Mouse (Mus musculus) v-Abl transformed pro-B cells (cell line): Measurements from ENCODE around the gene Eipr1.
"Not testable (repeated sequence)": the region's sequence is repeated elsewhere in the genome, so short reads cannot be mapped to it uniquely, and the experiment has no call there.

ENCODE experiments used
- in situ Hi-C, 2 experiments: fragments of 400-800 bp; cut with MboI; formaldehyde crosslinking; loops; one replicate each; pipeline ENCODE4 v1.15.1; 2025; ENCODE audit not compliant: unreplicated experiment in 2 of 2

Gene Eipr1

DNA sequence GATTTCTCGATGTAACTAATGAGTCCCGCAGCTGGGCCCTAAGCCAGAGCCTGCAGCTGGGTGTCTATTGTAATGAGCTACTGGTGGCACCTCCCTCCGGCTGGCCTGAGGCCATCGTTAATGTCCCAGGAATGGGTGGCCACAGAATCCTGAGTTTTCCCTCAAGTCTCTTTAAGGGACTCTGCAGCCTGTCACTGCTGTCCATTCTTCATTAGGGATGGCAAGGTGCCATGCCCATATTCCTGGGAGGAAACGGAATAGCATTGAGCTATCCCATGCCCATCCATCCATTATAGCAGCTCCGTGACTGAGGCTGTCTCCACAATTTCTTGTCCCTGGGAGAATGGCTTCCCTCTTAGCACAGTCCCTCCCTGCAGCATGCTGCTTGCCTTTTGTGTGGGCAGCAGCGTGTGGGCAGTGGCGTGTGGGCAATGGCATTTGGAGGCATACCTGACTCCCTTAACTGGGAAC is 123.2 kb downstream of the Eipr1 start:
- in situ Hi-C loops = no loop called here

DNA sequence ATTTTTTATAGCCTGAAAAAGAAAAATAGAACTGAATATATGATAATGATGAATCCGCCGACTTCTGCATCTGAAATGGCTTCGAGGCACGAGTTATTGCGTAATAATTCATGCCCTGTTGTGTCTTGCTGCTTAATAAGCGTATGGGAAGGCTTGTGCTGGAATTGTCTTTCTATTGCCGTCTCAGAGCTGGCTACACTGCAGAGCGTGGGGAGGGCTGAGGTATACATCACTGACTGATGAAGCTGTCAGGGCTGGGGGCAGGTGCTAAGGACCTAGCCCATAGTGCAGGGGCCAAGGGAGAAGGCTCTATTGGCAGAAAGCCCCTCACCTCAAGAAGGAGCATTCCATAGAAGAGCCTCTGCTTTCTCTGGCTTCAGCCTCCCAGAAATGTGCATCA is 123.9 kb downstream of the Eipr1 start:
- in situ Hi-C loops = no loop called here

DNA sequence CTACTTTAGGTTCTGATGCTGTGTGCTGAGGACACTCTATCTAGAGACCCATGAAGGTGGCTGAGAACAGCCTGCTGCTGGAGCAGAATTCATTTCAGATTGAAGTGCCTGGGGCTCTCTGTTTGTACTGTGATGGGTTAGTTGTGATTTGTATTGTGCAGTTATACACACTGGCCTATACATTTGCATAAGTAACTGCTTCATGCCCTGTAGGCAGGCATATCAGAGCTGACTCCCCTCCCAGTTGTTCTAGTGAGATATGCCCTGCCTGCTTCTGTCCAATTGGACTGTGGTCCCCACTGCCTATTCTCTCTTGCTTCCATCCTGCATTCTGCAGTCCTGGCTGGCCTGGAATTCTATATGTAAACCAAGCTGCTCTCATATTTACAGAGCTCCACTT is 128.9 kb downstream of the Eipr1 start:
- in situ Hi-C loops = no loop called here

DNA sequence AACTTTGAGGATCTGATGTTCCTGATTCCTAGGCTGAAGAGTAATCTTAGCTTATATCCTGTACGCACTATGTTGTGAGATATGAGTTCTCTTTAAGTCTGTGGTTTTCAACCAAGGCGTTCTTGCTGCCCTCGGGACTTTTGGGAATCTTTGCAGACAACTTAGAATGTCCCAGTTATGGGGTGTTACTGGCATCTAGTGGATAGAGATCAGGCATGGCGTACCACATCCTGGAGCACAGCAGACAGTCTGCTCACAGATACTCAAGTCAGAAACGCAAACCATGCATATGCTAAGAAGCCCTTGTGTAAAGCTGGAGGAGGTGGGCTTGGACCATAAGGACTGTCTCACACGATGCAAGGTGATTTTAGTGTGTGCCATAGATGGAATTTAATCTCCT is 136.1 kb downstream of the Eipr1 start:
- in situ Hi-C loops = no loop called here

DNA sequence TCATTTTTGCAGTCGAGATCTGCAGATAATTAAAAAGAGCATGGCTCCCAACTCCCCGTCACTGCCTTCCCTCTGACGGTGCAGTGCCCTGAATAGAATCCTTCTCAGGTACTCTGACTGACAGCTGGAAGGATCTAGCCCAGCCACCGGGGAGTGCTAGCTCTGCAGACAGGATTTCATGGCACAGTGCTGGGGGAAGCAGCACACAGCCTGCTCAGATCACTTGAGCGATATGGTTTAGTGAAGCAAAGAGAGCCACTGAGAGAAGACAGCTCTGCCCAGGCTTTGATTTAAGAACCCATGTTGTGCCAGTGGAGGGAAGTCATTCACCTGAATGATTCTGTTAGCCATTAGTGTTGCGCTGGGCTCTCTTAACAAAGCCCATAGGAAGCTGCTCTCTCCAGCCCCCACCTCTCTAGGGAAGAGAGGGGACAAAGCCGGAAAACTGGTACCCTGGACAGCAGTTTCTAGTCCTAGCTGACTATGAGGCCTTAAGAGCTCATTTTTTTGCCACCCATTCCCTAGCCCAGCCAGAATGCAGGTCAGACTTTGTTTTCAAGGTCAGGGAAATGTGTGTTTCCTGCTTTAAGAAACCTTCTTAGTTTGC is 137.6 kb downstream of the Eipr1 start:
- in situ Hi-C loops = no loop called here

DNA sequence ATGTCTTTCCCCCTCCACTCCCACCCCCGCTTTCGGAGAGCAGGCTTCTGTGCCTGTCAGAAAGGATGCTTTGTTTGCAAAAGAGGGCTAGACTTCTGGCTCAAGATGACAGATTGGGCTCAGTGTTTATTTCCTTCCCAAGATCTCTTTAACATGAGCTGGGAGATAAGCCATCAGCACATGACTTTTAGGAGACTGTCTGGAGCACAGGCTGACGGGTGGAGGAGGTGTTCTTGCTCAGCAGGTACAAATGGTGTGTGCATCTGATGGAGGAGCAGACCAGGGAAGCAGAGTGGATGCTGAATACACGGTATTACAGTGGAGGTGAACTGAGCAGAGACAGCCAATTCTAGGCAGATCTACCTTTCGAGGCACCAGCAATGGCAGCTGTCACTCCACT is 139.9 kb downstream of the Eipr1 start:
- in situ Hi-C loops = no loop called here

DNA sequence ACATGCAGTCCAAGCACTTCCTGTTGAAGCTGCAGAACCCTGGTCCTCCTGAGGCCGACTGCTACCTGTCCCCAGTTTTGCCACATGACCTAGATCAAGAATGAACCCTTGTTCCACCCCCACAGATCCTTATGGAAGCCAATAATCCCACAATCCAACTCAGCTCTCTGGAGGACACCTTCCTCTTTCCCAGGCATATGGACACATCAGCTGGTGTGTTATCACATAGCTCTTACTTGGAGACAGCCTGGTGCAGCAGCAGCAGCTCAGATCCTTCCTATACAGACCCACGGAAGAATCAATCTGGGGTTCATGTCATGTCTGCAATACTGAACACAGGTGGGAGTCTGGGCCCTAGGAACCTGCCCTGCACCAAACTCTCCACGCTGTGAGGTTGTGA is 145.0 kb downstream of the Eipr1 start:
- in situ Hi-C loops = no loop called here

DNA sequence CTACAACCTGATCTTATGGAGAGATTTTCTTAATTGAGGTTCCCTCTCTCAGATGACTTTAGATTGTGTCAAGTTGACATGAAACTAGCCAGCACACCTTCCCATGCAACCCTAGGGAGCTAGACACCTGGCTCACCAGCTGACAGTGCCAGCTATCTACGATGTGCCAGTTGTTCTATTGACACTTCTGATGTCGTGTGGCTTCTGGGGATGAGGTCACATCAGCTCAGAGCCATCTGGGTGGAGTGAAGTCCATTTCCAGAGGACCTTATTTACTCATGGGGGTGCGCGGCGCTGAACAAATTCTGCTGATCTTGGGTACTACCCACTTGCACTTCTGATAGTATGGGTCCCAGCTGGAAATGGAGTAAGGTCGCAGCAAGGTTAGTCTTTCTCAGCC is 146.7 kb downstream of the Eipr1 start:
- in situ Hi-C loops = no loop called here

DNA sequence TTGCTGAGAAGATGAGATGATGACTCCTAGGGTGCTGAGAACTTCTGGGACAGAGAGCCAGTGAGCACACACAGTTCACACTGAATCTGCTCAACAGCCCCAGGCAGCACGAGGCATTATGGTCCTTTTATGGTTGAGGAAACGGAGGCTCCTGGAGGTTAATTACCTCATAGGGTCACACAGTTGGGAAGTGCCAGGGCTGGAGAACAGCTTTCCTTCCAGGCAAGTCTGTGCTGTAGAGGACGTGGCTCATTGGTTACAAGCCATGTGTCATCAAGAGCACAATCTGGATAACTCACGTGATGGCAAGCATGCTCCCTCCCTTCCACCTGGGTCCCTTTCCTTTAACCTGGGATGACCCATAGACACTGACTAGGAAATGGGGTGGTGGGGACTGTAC is 148.1 kb downstream of the Eipr1 start:
- in situ Hi-C loops = no loop called here

DNA sequence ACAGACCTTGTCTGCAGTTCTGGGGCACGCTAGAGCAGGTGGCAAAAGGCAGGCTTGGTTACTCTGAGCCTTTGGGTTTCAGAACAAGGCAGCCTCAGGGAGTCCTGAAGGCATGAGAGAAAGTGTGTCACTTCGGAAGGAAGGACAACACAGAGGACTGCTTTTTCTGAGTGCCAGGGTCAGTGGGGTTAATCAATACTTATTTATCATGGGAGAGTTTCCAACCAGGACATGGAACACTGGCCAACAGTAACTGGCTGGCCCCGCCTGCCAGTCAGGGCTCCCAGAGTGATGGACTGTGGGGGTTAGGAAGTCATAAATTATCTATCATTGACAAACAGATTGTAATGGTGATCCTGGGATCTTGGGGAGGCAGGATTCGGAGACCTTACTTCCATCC is 148.7 kb downstream of the Eipr1 start:
- in situ Hi-C loops = no loop called here

DNA sequence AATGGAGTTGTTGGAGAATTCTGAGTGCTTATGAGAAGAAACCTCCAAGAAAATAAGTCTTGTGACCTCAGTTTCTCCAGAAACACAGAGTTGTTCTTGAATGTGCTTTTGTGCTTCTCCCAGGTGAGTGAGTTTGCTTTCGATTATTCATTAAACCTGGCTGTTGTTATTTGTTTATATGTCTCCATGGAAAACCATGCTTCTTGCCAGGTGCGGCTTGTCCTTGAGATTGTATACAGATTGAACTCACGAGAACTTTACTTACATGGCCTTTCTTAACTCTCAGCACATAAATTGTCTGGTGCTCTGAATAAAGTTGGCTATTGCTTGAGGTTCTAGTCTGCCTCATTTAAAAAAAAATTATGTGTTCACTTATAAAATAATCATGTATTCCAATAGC is 150.5 kb downstream of the Eipr1 start:
- in situ Hi-C loops = no loop called here

DNA sequence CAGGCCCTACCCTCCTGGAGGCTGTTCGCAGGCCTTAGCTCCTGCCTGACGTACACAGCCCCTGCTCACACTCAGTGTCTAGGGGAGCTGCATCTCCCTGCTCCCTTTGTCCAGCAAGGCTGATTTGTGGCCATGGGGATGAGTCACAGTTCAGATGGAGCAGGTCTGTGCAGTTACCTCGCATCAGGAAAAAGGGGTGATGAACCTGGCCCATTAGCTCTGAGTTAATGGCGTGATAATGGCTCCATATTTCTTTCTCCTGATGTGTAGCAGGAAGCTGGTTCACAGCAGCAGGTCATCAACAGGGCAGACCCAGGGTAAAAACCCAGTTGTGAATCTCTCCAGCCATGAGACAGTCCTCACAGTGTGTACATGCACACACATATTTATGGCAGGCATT is 151.5 kb downstream of the Eipr1 start:
- in situ Hi-C loops = no loop called here

DNA sequence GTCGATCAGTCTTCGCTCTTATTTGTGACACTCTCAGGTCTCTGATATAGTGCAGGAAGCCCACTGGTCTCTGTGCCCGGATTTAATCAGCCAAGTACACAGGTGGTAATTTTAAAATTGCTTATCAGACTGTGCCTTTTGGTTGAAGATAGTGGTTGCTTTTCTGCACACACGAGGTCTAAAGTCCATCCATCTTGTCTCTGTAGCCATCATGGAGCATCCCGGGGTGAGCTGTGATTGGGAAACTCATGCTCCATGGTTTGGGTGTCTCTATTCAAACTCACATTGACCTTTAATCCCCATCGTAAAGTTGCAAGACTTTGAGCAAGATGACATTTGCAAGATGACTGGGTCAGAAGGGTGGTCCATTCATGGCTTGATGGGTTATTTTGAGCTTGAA is 153.9 kb downstream of the Eipr1 start:
- in situ Hi-C loops = no loop called here

DNA sequence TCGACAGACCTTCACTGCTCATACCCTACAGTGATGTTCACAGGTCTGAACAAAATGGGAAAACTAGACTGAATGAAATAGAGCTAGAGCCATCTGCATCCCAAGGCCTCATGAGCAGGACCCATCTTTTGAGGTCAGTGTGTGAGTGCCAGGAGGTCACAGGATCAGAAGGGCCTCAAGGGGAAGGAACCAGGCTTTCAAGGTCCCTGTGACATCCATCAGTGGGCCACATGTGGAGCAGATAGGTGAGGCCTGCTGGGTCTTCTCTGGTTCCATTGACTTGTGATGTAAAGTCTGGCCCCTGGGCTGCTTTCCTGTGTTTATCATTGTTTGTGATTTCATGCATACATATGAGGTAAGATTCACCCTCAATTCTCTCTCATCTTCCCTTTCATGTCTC is 154.4 kb downstream of the Eipr1 start:
- in situ Hi-C loops = no loop called here

DNA sequence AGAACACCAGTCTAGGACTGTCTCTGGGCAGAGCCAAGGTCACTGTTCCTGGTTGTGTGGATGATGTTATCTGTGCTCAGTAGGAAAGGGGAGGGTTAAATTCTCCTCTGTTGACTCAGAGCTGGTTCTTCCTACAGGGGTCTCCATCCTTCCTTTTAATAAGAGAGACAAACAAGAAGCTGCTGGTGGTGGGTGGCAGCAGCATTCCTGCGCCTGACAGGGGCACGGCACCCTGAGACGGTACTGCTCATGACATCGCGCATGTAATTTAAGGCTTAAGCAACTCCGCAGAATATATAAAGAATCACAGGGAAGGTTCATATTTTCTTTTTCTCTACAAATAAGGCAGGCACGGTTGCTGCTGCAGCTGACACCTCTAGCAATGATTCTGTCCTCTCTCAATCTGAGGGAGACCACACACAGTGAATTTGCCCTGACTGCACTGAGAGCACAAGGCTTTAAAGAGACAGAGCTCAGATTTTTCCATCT is 155.2 kb downstream of the Eipr1 start:
- in situ Hi-C loops = no loop called here

DNA sequence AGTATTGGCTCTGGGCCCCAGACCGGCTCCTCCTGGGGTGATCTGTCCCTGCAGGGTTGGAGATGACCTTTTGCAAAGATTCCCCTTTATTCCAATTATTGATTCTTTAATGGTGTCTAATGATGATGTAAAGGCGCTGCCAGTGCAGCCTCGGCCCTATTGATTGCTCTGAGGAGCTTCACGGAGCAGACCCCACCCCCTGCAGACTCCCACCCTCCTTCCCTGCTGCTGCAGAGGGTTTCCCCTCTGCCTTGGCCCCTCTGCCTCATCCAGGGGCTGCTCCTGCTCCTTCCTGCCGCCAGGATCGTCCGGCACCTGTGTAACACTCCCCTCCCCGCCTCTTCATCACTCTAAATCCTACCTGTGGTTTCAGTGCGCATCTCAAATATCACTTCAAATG is 156.2 kb downstream of the Eipr1 start:
- in situ Hi-C loops = no loop called here

DNA sequence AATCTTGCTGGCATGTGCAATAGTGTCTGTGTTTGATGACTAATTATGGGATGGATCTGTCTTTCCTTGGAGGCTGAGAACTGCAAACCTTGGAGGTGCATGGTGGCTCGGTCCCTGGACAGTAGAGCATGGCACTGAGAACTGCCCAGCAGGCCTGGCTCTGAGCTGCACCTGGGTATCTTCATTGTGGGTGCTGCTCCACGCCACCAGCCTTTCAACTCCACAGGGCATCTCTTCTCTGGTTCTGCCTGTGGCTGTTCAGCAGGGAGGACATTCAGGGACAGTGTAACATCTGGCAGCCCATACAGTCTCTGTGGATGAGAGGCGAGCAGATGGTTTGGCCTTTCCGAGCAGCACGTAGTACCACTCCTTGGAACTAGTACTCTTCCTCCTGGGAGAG is 158.2 kb downstream of the Eipr1 start:
- in situ Hi-C loops = no loop called here

DNA sequence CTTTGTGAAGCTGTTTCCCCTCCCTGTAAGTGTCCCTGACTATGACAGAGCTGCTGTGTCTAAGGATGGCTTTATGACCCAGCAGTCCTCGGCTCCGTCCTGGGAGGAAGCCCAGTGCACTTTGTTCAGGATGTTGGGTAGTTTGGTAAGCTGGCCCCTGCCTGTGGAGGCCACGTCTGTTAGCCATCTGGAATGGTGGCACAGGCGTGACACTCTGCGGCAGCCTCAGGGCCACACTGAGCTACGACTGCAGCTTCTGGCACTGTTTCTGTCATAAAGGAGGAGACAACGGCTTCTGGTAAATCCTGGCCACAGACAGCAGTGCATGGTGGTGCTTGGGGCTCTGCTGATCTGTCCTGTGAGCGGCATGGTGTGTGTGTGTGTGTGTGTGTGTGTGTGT is 159.0 kb downstream of the Eipr1 start:
- in situ Hi-C loops = no loop called here

DNA sequence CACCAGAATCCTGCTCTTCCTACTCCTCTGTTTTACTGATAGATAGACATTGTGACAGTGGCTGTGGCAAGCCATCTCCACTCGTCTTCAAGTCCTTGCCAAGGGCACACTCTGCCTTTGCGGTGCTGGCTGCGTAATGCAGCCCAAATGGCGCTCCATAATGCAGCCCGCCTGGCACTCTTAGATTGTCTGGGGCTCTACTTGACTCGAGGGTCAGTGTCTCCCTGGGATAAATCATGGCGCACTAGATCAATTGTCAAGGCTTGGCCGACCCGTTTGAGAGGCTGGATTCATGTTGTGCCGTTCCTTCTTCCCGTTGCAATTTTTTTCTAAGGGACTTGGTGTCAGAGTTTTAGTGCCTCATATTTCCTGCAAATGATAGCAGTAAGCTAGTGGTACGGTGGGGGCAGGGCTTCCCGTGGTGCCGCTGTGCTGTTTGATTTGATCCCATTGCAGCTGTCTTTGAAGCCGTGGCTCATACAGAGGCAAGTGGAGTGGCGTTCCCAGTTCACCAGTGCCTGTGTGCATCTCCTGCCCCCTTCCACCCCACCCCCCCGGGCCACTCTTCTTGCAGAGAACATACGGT is 160.8 kb downstream of the Eipr1 start:
- in situ Hi-C loops = no loop called here

DNA sequence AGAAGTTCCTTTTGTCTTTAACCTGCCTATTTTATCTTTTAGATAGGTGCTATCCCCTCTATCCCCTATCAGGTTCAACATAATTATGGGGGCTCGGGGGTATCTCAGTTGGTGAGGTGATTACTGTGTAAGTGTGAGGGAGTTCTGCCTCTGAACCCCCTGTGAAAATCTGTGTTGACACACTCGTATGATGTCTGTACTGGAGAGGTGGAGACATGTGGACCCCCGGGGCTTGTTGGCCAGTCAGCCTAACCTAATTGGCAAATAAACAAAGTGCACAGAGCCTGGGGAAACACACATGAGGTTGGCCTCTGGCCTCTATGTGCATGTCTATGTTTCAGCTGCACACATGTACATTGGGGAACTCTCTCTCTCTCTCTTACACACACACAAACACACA is 161.5 kb downstream of the Eipr1 start:
- in situ Hi-C loops = no loop called here

DNA sequence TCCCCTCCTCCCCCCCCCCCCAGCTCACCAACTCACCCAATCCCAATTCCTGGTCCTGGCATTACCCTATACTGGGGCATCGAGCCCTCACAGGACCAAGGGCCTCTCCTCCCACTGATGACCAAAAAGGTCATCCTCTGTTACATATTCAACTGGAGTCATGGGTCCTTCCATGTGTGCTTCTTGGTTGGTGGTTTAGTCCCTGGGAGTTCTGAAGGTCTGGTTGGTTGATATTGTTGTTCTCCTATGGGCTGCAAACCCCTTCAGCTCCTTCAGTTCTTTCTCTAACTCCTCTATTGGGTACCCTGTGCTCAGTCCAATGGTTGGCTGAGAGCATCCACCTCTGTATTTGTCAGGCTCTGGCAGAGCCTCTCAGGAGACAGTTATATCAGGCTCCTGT is 162.5 kb downstream of the Eipr1 start:
- in situ Hi-C loops = not testable (repeated sequence)
